Mouse (Mus musculus): ENCODE measurements around the gene Ripk1.
"Not testable (repeated sequence)": the region's sequence is repeated elsewhere in the genome, so short reads cannot be mapped to it uniquely, and the experiment has no call there.

Gene Ripk1

GRCm38 (mm10) chr13:34062466-34062865 is 60.3 kb downstream of the Ripk1 start:
- in situ Hi-C loops (cut with MboI; ENCODE audit: low pct_unique_long_range_greater_than_20kb in 1 of 2, low sequenced_read_pairs in 2 of 2, unreplicated experiment in 1 of 2) = no loop called here

DNA sequence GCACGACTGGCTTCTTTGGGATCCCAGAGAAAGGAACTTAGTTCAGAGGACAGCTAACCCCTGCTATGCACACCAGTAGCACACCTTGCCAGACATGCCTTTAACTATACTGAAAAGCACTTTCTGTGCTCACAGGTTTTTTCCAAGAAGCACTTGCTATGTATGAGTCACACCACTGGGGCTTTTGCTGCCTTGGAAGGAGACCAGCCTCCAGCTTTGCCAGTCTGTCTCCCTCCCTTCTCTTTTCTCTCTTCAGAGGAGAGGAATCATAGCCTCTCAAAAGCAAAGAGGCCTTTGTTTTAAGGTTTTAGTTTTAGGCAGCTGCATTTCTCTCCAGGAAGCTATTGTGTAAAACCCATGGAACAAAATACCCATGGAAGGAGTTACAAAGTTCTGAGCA is 64.2 kb downstream of the Ripk1 start:
- in situ Hi-C loops (cut with MboI; ENCODE audit: low pct_unique_long_range_greater_than_20kb in 1 of 2, low sequenced_read_pairs in 2 of 2, unreplicated experiment in 1 of 2) = no loop called here

GRCm38 (mm10) chr13:34070296-34070695 is 68.1 kb downstream of the Ripk1 start:
- in situ Hi-C loops (cut with MboI; ENCODE audit: low pct_unique_long_range_greater_than_20kb in 1 of 2, low sequenced_read_pairs in 2 of 2, unreplicated experiment in 1 of 2) = no loop called here

DNA sequence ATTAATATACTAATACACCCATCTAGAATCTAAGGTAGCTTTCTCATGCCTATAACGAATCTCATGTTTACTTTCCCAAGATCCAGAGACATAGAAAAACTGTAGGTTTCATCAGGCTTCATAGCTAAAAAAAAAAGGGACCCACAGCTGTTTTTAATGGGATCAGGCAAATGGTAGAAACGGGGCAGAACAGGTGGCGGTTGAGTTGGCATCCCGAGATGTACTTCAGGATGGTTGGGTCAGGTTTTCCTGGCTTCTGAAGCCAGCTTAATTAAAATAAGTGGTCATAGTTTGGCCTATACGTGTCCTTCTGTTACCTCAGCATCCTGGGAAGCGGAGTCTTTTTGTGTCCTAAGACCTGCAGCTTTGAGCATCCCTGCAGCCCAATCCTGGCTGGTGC is 69.7 kb downstream of the Ripk1 start:
- in situ Hi-C loops (cut with MboI; ENCODE audit: low pct_unique_long_range_greater_than_20kb in 1 of 2, low sequenced_read_pairs in 2 of 2, unreplicated experiment in 1 of 2) = no loop called here

GRCm38 (mm10) chr13:34072847-34073246 is 70.7 kb downstream of the Ripk1 start:
- in situ Hi-C loops (cut with MboI; ENCODE audit: low pct_unique_long_range_greater_than_20kb in 1 of 2, low sequenced_read_pairs in 2 of 2, unreplicated experiment in 1 of 2) = no loop called here

DNA sequence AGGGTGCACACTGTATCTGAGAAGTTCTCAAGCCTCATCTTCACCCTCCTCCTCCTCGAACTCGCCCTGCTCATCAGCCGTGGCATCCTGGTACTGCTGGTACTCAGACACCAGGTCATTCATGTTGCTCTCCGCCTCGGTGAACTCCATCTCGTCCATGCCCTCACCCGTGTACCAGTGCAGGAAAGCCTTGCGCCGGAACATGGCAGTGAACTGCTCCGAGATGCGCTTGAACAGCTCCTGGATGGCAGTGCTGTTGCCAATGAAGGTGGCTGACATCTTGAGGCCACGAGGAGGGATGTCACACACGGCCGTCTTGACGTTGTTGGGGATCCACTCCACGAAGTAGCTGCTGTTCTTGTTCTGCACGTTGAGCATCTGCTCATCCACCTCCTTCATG is 72.3 kb downstream of the Ripk1 start:
- in situ Hi-C loops (cut with MboI; ENCODE audit: low pct_unique_long_range_greater_than_20kb in 1 of 2, low sequenced_read_pairs in 2 of 2, unreplicated experiment in 1 of 2) = not testable (repeated sequence)

GRCm38 (mm10) chr13:34075893-34076292 is 73.7 kb downstream of the Ripk1 start:
- in situ Hi-C loops (cut with MboI; ENCODE audit: low pct_unique_long_range_greater_than_20kb in 1 of 2, low sequenced_read_pairs in 2 of 2, unreplicated experiment in 1 of 2) = not testable (repeated sequence)

DNA sequence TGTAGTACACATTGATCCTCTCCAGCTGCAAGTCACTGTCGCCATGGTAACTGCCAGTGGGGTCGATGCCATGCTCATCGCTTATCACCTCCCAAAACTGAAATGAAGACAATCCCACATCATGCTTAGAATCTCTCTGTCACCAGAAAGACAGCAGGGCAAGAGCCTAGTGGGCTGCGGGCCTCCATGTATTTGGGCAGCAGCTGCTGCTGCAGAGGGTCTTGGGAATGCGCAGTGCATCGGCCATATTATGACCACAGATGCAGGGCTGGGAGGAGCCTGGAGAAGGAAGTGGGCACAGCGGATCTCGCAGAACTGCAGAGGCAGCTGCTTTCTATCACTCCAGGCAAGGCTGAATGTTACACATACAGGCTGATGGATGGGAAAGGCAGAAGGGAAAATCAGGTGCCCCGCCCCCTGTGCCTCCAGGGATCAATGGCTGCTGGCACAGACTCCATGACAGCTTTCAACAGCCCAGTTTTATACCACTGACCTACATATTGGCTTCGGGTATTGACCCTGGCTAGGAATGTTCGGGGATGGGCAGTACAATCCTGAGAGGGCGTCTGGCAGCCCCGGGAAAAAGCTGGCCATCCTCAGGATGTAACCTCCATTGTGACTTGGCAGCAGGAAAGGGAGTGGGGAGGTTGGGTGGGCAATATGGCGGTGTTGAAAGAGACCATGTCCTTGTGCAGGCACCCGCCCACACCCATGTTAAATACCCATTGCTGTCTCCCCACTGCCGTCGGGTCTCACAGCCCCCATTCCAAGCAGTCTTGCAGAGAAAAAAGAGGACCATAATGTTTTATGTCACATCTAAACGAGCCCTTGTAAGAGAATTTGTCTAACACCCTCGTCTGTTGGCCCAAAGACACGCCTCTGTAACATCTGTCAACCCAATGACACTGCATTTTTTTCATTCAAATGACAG is 74.7 kb downstream of the Ripk1 start:
- in situ Hi-C loops (cut with MboI; ENCODE audit: low pct_unique_long_range_greater_than_20kb in 1 of 2, low sequenced_read_pairs in 2 of 2, unreplicated experiment in 1 of 2) = no loop called here

DNA sequence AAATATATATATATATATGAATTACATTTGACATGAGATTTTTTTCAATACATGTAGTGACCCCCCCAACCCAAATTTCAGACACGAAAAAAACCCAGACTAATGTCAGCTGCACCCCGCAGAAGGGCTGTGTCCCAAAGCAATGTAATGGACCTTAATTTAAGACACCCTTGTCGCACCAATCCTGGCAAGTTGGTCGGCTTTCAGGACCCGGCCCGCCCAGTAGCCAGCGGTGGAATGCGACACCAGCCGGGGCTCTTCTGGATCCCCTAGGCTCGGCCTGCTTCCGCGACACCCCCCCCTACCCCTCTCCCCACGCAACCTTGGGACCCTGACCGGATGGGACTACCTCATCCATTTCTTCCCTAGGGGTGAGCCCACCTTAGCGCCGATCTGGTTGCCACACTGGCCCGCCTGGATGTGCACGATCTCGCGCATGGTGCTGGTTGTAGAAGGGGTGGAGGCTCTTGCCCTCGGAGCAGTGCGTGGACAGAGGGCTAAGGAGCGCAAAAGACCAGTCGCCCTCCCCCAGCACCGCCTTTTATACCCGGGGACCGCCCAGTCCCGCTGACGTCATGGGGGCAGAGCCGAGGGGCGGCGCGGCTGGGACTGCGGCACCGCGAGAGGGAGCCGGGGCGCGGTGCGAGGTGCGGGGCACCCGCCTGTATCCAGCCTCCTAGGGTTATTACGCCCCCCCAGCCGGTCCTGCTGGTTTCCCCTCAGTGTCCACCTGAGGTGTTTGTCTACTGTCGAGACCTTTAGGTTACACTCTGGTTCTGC is 75.5 kb downstream of the Ripk1 start, which contains the start of gene Tubb2a:
Gene Tubb2a (minus strand): TSS at position 516 of the 780 bp plus-strand sequence.
- in situ Hi-C loops (cut with MboI; ENCODE audit: low pct_unique_long_range_greater_than_20kb in 1 of 2, low sequenced_read_pairs in 2 of 2, unreplicated experiment in 1 of 2) = no loop called here

GRCm38 (mm10) chr13:34078500-34079280 is 76.5 kb downstream of the Ripk1 start:
- in situ Hi-C loops (cut with MboI; ENCODE audit: low pct_unique_long_range_greater_than_20kb in 1 of 2, low sequenced_read_pairs in 2 of 2, unreplicated experiment in 1 of 2) = no loop called here

GRCm38 (mm10) chr13:34079801-34080200 is 77.6 kb downstream of the Ripk1 start:
- in situ Hi-C loops (cut with MboI; ENCODE audit: low pct_unique_long_range_greater_than_20kb in 1 of 2, low sequenced_read_pairs in 2 of 2, unreplicated experiment in 1 of 2) = no loop called here

DNA sequence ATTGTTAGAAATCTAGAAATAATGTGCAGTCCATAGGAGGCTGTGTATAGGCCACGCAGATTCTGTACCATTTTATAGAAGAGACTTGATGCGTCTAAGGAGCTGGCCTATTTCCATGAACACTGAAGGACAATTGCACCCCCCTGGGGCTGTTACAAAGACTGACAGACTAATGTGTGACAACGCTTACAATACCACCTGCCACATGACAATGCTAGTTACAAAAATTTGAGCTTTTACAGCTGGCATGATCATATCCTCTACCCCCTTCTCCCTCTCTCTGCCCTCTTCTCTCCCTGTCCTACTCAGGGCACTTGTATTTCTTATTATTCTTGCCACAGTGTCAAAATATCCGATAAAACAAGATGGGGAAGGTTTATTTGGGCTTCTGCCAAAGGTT is 79.8 kb downstream of the Ripk1 start:
- in situ Hi-C loops (cut with MboI; ENCODE audit: low pct_unique_long_range_greater_than_20kb in 1 of 2, low sequenced_read_pairs in 2 of 2, unreplicated experiment in 1 of 2) = no loop called here

GRCm38 (mm10) chr13:34084026-34084750 is 82.0 kb downstream of the Ripk1 start:
- in situ Hi-C loops (cut with MboI; ENCODE audit: low pct_unique_long_range_greater_than_20kb in 1 of 2, low sequenced_read_pairs in 2 of 2, unreplicated experiment in 1 of 2) = no loop called here
